Mouse (Mus musculus) stomach, embryonic 15.5 days (tissue): ENCODE results near the gene Tagln3. TPM values are rescaled to one million over a fixed set of nuclear protein-coding genes. Genes with fewer than 3 reads are reported as not detected.

Source experiments
- ATAC-seq: fragments of 200-750 bp; cut with Nextera tagmentation; 2 replicates; pipeline ENCODE4 v1.8.0; 2017; ENCODE audit warnings: low read depth, moderate number of reproducible peaks, moderate TSS enrichment; ENCODE audit not compliant: insufficient read depth, low FRiP score
- H3K27ac ChIP-seq: fragments of 300-500 bp; sonication (generic); 2 replicates; pipeline ENCODE4 v1.5.1; 2015; ENCODE audit warnings: mild to moderate bottlenecking, inconsistent platforms
- H3K27me3 ChIP-seq: fragments of 300-500 bp; sonication (generic); replicated peaks from 2 replicates; pipeline ENCODE4 v1.6.1; 2015; ENCODE audit warnings: inconsistent platforms
- H3K36me3 ChIP-seq: fragments of 300-500 bp; sonication (generic); 2 replicates; pipeline ENCODE4 v1.6.1; 2015; ENCODE audit warnings: inconsistent platforms
- H3K4me1 ChIP-seq: fragments of 300-500 bp; sonication (generic); 2 replicates; pipeline ENCODE4 v1.6.1; 2015; ENCODE audit warnings: inconsistent platforms
- H3K4me2 ChIP-seq: fragments of 300-500 bp; sonication (generic); 2 replicates; pipeline ENCODE4 v1.6.1; 2015; ENCODE audit warnings: mild to moderate bottlenecking, inconsistent platforms
- H3K4me3 ChIP-seq: fragments of 300-500 bp; sonication (generic); replicated peaks from 2 replicates; pipeline ENCODE4 v1.5.1; 2015; ENCODE audit warnings: inconsistent platforms
- H3K9ac ChIP-seq: fragments of 300-500 bp; sonication (generic); 2 replicates; pipeline ENCODE4 v1.6.1; 2015; ENCODE audit warnings: inconsistent platforms
- H3K9me3 ChIP-seq: fragments of 300-500 bp; sonication (generic); 2 replicates; pipeline ENCODE4 v1.6.1; 2016; ENCODE audit warnings: inconsistent platforms
- WGBS: fragments of 180-500 bp; shearing (Covaris S2); methylation state at CpG from one replicate; pipeline ENCODE4 v1.1.7; 2015; 5-methylcytosine and 5-hydroxymethylcytosine counted together
- polyA plus RNA-seq: library from polyadenylated mRNA; unstranded; fragments of >200 nt; fragmentation: Nextera tagmentation; extraction: Ambion mirVana; gene quantifications from 2 replicates; pipeline ENCODE4 v1.2.1, GENCODE M21; 2015

Gene Tagln3
- polyA plus RNA-seq, result 24.4 and 27.1 TPM in 2 replicates

- peak within 1 kb of the TSS; percentile 50 for H3K4me3 ChIP-seq
- H3K27ac ChIP-seq, result no peak within 1 kb of the TSS
- WGBS, result 2% methylated on average over 30 of the region's 30 CpGs
- H3K4me1 ChIP-seq, result peaks cover 12% of the 10 kb centered on the region; the same call in 1 of the 2 replicates
- H3K36me3 ChIP-seq, result no peaks in the 10 kb centered on the region
- peak within 1 kb of the TSS; percentile 32; the same call in 1 of the 2 replicates for H3K9ac ChIP-seq
- peak; percentile 44 for ATAC-seq
- peak within 1 kb of the TSS; percentile 92 for H3K4me2 ChIP-seq
- H3K9me3 ChIP-seq, result no peaks in the 10 kb centered on the region
- no peaks in the 10 kb centered on the region for H3K27me3 ChIP-seq
These were observed at the start of gene Tagln3 for GRCm38 (mm10) chr16:45724061-45724741. Gene Tagln3, minus strand, starts transcription at chr16:45724608.

DNA sequence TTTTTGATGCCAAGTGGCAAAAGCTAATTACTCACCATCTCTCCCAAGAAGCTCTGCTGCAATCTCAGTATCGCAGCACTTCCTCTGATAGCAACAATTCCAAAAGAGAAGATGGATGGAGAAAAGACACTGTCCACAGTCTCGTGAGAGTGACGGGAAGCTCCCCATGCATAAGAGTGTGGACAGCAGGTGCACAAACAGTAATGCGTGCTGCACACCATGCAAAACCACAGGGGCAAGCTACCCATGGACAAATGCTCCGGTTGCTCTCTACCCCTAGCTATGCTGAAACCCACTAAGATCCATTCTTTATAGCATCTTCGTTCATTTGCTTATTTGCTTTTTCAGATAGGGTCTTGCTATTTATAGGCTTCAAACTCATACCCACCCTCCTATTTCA lies 46.5 kb upstream of the Tagln3 start:
- Histone ChIP-seq H3K9ac (no peak overlapping the region), H3K4me2 (no peak overlapping the region), H3K4me3 (no peak overlapping the region), H3K27ac (no peak overlapping the region), H3K4me1 (no peaks in the 10 kb centered on the region), H3K36me3 (peaks cover 21% of the 10 kb centered on the region), H3K27me3 (no peaks in the 10 kb centered on the region), H3K9me3 (no peaks in the 10 kb centered on the region)
- WGBS, result 96% methylated on average over 6 of the region's 6 CpGs
- no peak for ATAC-seq

DNA sequence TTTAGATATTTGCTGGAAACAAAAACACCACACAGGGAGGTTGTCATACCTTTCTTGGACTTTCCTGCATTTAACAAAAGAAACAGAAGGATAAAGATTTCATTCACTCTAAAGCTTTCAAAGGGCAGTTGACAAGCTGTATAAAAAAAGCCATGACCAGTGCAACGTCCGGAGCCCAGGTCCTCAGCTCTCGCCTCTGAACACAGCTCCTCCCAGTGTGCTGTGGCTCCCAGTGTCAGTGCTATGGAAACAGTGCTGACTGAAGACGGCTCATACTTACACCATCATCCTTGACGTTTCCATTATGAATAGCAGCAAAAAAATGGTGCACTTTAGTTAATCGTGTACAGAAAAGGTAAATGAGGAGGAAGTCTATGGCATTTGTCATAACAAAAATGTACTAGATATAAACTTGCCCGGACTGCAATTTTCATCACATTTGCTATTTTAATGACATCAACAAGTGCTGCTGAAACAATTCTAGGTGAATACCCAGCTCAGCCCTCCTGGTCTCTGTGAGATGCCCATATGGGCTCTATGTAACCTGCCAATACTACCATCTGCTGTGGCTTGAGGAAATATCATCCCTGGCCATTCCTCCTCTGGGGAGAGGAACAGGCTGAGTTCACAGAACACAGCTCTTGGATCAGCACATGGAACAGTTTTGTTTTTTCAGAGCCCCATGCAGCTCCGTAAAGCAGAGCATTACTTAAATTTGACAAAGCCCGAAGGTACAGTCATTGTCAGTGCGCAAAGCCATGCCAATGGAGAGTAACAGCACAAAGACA lies 43.6 kb upstream of the Tagln3 start:
- Histone ChIP-seq H3K27me3 (no peaks in the 10 kb centered on the region), H3K9me3 (no peaks in the 10 kb centered on the region), H3K4me3 (no peak overlapping the region), H3K9ac (no peak overlapping the region), H3K4me1 (no peaks in the 10 kb centered on the region), H3K36me3 (peaks cover 12% of the 10 kb centered on the region), H3K27ac (no peak overlapping the region), H3K4me2 (no peak overlapping the region)
- ATAC-seq, result no peak
- WGBS, result 59% methylated on average over 10 of the region's 10 CpGs

DNA sequence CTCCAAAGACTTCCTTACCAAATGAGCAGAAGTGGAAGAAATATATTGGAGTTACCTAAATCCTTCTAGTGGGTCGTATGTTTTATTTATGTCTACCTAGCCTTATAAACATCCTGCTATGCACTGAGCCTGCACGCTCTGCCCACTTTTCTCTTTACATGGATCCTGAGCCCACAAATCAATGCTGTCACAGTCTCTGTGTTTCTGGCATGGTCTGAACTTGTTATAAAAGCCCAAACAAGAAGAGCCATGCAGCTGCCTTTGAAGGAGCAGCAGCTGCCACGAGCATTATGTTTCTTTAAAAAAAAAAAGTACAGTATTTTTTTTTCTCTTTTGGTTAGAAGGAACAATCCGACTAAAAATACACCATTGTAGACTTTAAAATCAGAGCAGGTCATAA lies 43.0 kb upstream of the Tagln3 start:
- Histone ChIP-seq H3K27me3 (no peaks in the 10 kb centered on the region), H3K4me1 (no peaks in the 10 kb centered on the region), H3K36me3 (peaks cover 14% of the 10 kb centered on the region), H3K9ac (no peak overlapping the region), H3K4me3 (no peak overlapping the region), H3K9me3 (no peaks in the 10 kb centered on the region), H3K27ac (no peak overlapping the region), H3K4me2 (no peak overlapping the region)
- no peak for ATAC-seq
- 40% methylated on average over 4 of the region's 4 CpGs for WGBS

GRCm38 (mm10) chr16:45765801-45766494 lies 41.5 kb upstream of the Tagln3 start:
- Histone ChIP-seq H3K27me3 (no peaks in the 10 kb centered on the region), H3K36me3 (peaks cover 13% of the 10 kb centered on the region), H3K27ac (no peak overlapping the region), H3K4me3 (no peak overlapping the region), H3K9ac (no peak overlapping the region), H3K9me3 (no peaks in the 10 kb centered on the region), H3K4me2 (no peak overlapping the region), H3K4me1 (no peaks in the 10 kb centered on the region)
- 80% methylated on average over 7 of the region's 7 CpGs for WGBS
- no peak for ATAC-seq

DNA sequence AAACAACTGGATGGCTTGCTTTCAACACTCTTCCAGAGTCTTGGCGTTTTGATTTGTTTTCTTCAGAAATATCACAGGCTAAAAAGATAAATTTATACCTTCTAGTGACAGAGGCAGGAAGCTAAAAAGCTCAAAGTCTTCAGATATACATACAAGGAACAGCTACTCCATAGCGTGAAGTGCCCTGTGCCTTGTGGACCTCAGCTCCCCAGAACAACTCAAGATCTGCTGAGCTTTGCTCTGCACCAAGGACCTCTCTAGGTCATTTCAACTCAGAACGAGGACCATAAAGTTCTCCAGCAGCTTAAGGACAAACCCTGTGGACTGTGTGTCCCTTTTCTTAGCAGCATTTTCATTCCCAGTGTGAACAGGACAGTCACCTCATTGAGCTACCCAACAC lies 40.7 kb upstream of the Tagln3 start:
- peaks cover 9% of the 10 kb centered on the region; the same call in 1 of the 2 replicates for H3K36me3 ChIP-seq
- no peaks in the 10 kb centered on the region for H3K27me3 ChIP-seq
- H3K4me2 ChIP-seq, result no peak overlapping the region
- no peak overlapping the region for H3K27ac ChIP-seq
- ATAC-seq, result no peak
- H3K9me3 ChIP-seq, result no peaks in the 10 kb centered on the region
- no peak overlapping the region for H3K9ac ChIP-seq
- WGBS, result 88% methylated on average over 3 of the region's 3 CpGs
- no peak overlapping the region for H3K4me3 ChIP-seq
- no peaks in the 10 kb centered on the region for H3K4me1 ChIP-seq

DNA sequence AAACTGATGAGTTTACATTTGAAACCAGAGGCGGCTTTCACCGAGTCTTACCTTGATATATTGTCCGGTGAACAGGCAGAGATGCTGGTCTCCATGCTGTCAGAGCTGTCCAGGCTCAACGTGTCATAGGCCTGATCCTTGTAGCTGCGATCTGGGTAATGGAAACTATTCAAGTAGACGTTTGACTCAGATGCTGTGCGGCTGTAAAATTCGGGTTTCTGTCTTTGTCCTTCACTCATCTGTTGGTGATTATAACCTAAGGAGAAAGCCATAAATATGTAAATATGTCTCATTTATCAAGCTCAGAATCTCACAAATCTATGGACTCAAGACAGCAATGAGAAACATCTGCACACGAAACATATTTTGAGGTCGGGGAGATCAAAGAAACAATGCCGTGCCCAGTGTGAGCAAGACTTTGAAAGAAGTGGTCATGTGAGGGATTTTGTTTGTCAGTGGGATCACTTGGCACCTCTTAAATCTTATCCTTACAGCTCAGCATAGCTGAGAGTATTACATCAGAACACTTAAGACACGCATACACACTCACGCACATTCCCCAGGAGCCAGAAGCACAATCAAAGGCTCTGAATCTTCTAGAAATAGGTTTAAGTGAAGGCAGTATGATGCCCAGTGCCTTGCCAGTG lies 38.6 kb upstream of the Tagln3 start:
- Histone ChIP-seq H3K4me1 (no peaks in the 10 kb centered on the region), H3K9me3 (no peaks in the 10 kb centered on the region), H3K4me3 (no peak overlapping the region), H3K9ac (no peak overlapping the region), H3K36me3 (peaks cover 9% of the 10 kb centered on the region; the same call in 1 of the 2 replicates), H3K27me3 (no peaks in the 10 kb centered on the region), H3K4me2 (no peak overlapping the region), H3K27ac (no peak overlapping the region)
- ATAC-seq, result no peak
- 81% methylated on average over 13 of the region's 13 CpGs for WGBS

GRCm38 (mm10) chr16:45761425-45761824 lies 37.0 kb upstream of the Tagln3 start:
- no peaks in the 10 kb centered on the region for H3K27me3 ChIP-seq
- peaks cover 9% of the 10 kb centered on the region; the same call in 1 of the 2 replicates for H3K36me3 ChIP-seq
- no peak overlapping the region for H3K27ac ChIP-seq
- WGBS, result 60% methylated on average over 1 of the region's 1 CpGs
- no peaks in the 10 kb centered on the region for H3K9me3 ChIP-seq
- ATAC-seq, result no peak
- no peak overlapping the region for H3K9ac ChIP-seq
- no peaks in the 10 kb centered on the region for H3K4me1 ChIP-seq
- H3K4me2 ChIP-seq, result no peak overlapping the region
- H3K4me3 ChIP-seq, result no peak overlapping the region

- Histone ChIP-seq H3K9me3 (no peaks in the 10 kb centered on the region), H3K9ac (no peak overlapping the region), H3K27me3 (no peaks in the 10 kb centered on the region), H3K4me1 (no peaks in the 10 kb centered on the region), H3K27ac (no peak overlapping the region), H3K36me3 (peaks cover 5% of the 10 kb centered on the region; the same call in 1 of the 2 replicates), H3K4me2 (no peak overlapping the region), H3K4me3 (no peak overlapping the region)
- ATAC-seq, result no peak
- 83% methylated on average over 9 of the region's 9 CpGs for WGBS
These were observed 34.4 kb upstream of the Tagln3 start for GRCm38 (mm10) chr16:45758726-45759269.

DNA sequence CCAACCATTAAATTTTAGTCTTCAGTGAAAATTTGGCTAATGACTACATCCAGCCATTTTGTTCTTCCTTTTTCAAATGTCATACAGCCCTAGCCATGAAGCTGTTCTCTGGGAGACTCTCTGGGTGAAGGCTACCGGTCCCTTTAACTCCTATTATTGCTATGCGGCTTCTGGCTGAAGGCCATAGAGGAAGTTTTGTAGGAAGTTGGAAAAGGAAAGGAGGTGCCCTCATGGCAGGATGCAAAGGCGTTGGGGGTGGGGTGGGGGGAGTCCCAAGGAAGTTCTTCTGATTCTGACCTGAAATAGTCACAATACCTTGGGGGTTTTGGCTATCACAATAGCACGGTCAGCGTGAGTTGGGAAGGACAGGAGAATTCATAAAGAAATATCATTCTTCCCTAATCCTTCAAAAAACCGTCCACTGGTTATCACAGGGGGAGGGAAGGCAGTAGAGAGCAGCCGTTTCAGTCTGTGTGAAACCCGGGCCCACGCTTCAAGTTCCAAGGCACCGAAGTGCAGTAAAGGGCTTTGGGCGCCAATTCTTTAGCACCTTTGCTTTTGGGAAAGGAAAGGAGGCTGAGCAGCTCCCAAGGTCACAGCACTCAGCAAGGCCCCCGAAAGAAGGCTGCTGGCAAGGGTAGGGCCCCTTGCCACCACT lies 33.1 kb upstream of the Tagln3 start:
- H3K4me1 ChIP-seq, result no peaks in the 10 kb centered on the region
- H3K4me3 ChIP-seq, result no peak overlapping the region
- H3K36me3 ChIP-seq, result peaks cover 3% of the 10 kb centered on the region; the same call in 1 of the 2 replicates
- no peak overlapping the region for H3K9ac ChIP-seq
- 78% methylated on average over 12 of the region's 12 CpGs for WGBS
- no peaks in the 10 kb centered on the region for H3K27me3 ChIP-seq
- no peak overlapping the region for H3K4me2 ChIP-seq
- no peaks in the 10 kb centered on the region for H3K9me3 ChIP-seq
- no peak overlapping the region; the same call in 1 of the 2 replicates for H3K27ac ChIP-seq
- ATAC-seq, result no peak

DNA sequence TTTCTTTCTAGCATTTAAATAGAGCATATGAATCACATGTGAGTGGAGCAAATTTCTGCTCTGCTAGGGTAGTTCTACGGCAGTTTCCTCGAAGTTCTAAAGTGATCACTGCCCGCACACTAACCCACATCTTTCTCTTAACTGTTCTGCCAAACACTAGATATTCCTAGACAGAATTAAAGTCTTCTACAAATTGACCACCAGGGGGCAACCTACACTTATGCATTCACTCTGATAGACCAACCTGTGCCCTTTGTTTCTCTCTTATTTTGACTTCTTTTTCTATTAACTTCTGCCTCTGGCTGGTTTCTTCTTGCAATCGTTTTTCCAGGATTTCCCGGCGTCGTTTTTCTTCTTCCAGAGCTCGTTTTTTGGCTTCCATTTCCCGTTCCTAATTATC lies 32.4 kb upstream of the Tagln3 start:
- Histone ChIP-seq H3K36me3 (peaks cover 5% of the 10 kb centered on the region; the same call in 1 of the 2 replicates), H3K27ac (no peak overlapping the region), H3K9ac (no peak overlapping the region), H3K9me3 (no peaks in the 10 kb centered on the region), H3K4me3 (no peak overlapping the region), H3K4me2 (no peak overlapping the region), H3K27me3 (no peaks in the 10 kb centered on the region), H3K4me1 (no peaks in the 10 kb centered on the region)
- 36% methylated on average over 9 of the region's 9 CpGs for WGBS
- no peak for ATAC-seq
